Mouse (Mus musculus) cortical plate, adult 2 months (tissue): ENCODE measurements around the gene Ints11.

Source experiments
- CTCF ChIP-seq: fragments of 200-500 bp; IDR thresholded peaks from 2 replicates; pipeline ENCODE4 v1.5.1; 2011; ENCODE audit warnings: mild to moderate bottlenecking, control low read depth, low read length; ENCODE audit not compliant: insufficient read depth; ENCODE audit errors: extremely low read depth
- POLR2A ChIP-seq: fragments of 200-500 bp; IDR thresholded peaks from 2 replicates; pipeline ENCODE4 v1.6.1; 2011; ENCODE audit warnings: mild to moderate bottlenecking, low read length, control low read depth; ENCODE audit not compliant: insufficient read depth; ENCODE audit errors: extremely low read depth

- no peak for TF ChIP-seq POLR2A
- TF ChIP-seq CTCF, result no peak
Measured at GRCm38 (mm10) chr4:155821025-155821424, 48.3 kb upstream of the Ints11 start.
